Mouse (Mus musculus) liver, embryonic 16.5 days (tissue): Measurements from ENCODE around the gene Sarnp. TPM values are rescaled to one million over a fixed set of nuclear protein-coding genes. Genes with fewer than 3 reads are reported as not detected.

Experiments
- polyA plus RNA-seq: library from polyadenylated mRNA; unstranded; fragments of >200 nt; fragmentation: Nextera tagmentation; extraction: Ambion mirVana; gene quantifications from 2 replicates; pipeline ENCODE4 v1.2.1, GENCODE M21; 2015

Gene Sarnp
- polyA plus RNA-seq, 1 experiment from 2014 or later, result 84.4 TPM

Other genes starting within 250 kb of the Sarnp start
- 4.2 and 5.2 TPM in 2 replicates for gene Erbb3, start 227.7 kb upstream of the Sarnp start, polyA plus RNA-seq
- gene Rps26, start 190.6 kb upstream of the Sarnp start, polyA plus RNA-seq, result 301 and 353 TPM in 2 replicates
- gene Ikzf4, start 171.3 kb upstream of the Sarnp start, polyA plus RNA-seq, result 0.08 and 0.15 TPM in 2 replicates
- 12.5 and 12.9 TPM in 2 replicates for gene Suox, start 143.3 kb upstream of the Sarnp start, polyA plus RNA-seq
- 36.6 and 38.6 TPM in 2 replicates for gene Rab5b, start 121.1 kb upstream of the Sarnp start, polyA plus RNA-seq
- gene Pmel, start 113.1 kb upstream of the Sarnp start, polyA plus RNA-seq, result 0.43 and 0.59 TPM in 2 replicates
- 50.8 and 53.8 TPM in 2 replicates for gene Cdk2, start 112.3 kb upstream of the Sarnp start, polyA plus RNA-seq
- gene Dgka, start 72.5 kb upstream of the Sarnp start, polyA plus RNA-seq, result 2.6 and 3.0 TPM in 2 replicates
- 11.9 and 13.5 TPM in 2 replicates for gene Pym1, start 69.4 kb upstream of the Sarnp start, polyA plus RNA-seq
- gene Mmp19, start 26.4 kb upstream of the Sarnp start, polyA plus RNA-seq, result 10.4 and 10.6 TPM in 2 replicates
- gene Dnajc14, start 13.3 kb upstream of the Sarnp start, polyA plus RNA-seq, result 18.8 TPM in 2 replicates
- 2.2 and 3.1 TPM in 2 replicates for gene Tmem198b, start 13.0 kb upstream of the Sarnp start, polyA plus RNA-seq
- 68.5 and 69.3 TPM in 2 replicates for gene Ormdl2, start 4.3 kb downstream of the Sarnp start, polyA plus RNA-seq
- gene Gdf11, start 74.4 kb downstream of the Sarnp start, polyA plus RNA-seq, result 0.16 and 0.22 TPM in 2 replicates
- gene Cd63, start 83.7 kb downstream of the Sarnp start, polyA plus RNA-seq, result 97.4 and 109 TPM in 2 replicates
- gene Rdh5, start 105.6 kb downstream of the Sarnp start, polyA plus RNA-seq, result 20.8 and 21.9 TPM in 2 replicates
- 92.8 and 96.6 TPM in 2 replicates for gene Bloc1s1, start 106.7 kb downstream of the Sarnp start, polyA plus RNA-seq
- gene Itga7, start 116.5 kb downstream of the Sarnp start, polyA plus RNA-seq, result 0.39 and 0.83 TPM in 2 replicates
- 0.22 TPM in 1 of 2 replicates, not detected in the other for gene Mettl7b, start 143.7 kb downstream of the Sarnp start, polyA plus RNA-seq
- not detected in 2 replicates for gene Olfr9, start 172.1 kb downstream of the Sarnp start, polyA plus RNA-seq
- gene Olfr763, start 193.5 kb downstream of the Sarnp start, polyA plus RNA-seq, result not detected in 2 replicates
- not detected in 2 replicates for gene Olfr764-ps1, start 222.6 kb downstream of the Sarnp start, polyA plus RNA-seq
- gene Olfr765, start 232.7 kb downstream of the Sarnp start, polyA plus RNA-seq, result not detected in 2 replicates